Mouse (Mus musculus) MEL (cell line): ENCODE data around the gene Tagap1.
"Not testable (repeated sequence)": the region's sequence is repeated elsewhere in the genome, so short reads cannot be mapped to it uniquely, and the experiment has no call there.

ENCODE experiments used
- CTCF ChIP-seq, 3 experiments: IDR thresholded peaks in 2 of 3; conservative IDR thresholded peaks in 1 of 3; 2 replicates each; pipeline ENCODE4 v1.5.1; 2011 to 2012; ENCODE audit warnings: low read length in 3 of 3, low read depth in 2 of 3, mild to moderate bottlenecking in 2 of 3, improper control_type of control experiment in 1 of 3, inconsistent platforms in 1 of 3, mixed read lengths in 1 of 3, moderate library complexity in 1 of 3; ENCODE audit not compliant: control insufficient read depth in 1 of 3, insufficient read depth in 1 of 3, poor library complexity in 1 of 3, severe bottlenecking in 1 of 3
- HCFC1 ChIP-seq: IDR thresholded peaks from 2 replicates; pipeline ENCODE4 v1.6.1; 2012; ENCODE audit warnings: low read depth, mild to moderate bottlenecking, inconsistent platforms, low read length, improper control_type of control experiment, moderate library complexity
- MAZ ChIP-seq: IDR thresholded peaks from 2 replicates; pipeline ENCODE4 v1.6.1; 2012; ENCODE audit warnings: low read depth, mild to moderate bottlenecking, inconsistent platforms, low read length, improper control_type of control experiment
- MXI1 ChIP-seq: IDR thresholded peaks from 2 replicates; pipeline ENCODE4 v1.6.1; 2011; ENCODE audit warnings: mild to moderate bottlenecking, low read depth, low read length, improper control_type of control experiment
- POLR2A ChIP-seq, 2 experiments: IDR thresholded peaks; 2 replicates each; pipeline ENCODE4 v1.6.1; 2011 to 2012; ENCODE audit warnings: low read length in 2 of 2, mild to moderate bottlenecking in 2 of 2, control low read depth in 1 of 2, improper control_type of control experiment in 1 of 2, low read depth in 1 of 2, moderate library complexity in 1 of 2; ENCODE audit not compliant: control insufficient read depth in 1 of 2, insufficient read depth in 1 of 2, poor library complexity in 1 of 2
- SIN3A ChIP-seq: IDR thresholded peaks from 2 replicates; pipeline ENCODE4 v1.6.1; 2012; ENCODE audit warnings: low read length, improper control_type of control experiment, inconsistent platforms
- TAL1 ChIP-seq: IDR thresholded peaks from 2 replicates; pipeline ENCODE4 v1.6.1; 2012; ENCODE audit warnings: mild to moderate bottlenecking, inconsistent platforms, low read length, moderate library complexity, mixed read lengths
- USF1 ChIP-seq: IDR thresholded peaks from 2 replicates; pipeline ENCODE4 v1.6.1; 2014; ENCODE audit warnings: low read depth, mild to moderate bottlenecking, inconsistent platforms, low read length, improper control_type of control experiment, moderate library complexity
- ZKSCAN1 ChIP-seq: IDR thresholded peaks from 2 replicates; pipeline ENCODE4 v1.6.1; 2012; ENCODE audit warnings: low read depth, mild to moderate bottlenecking, inconsistent platforms, low read length, improper control_type of control experiment, moderate library complexity

DNA sequence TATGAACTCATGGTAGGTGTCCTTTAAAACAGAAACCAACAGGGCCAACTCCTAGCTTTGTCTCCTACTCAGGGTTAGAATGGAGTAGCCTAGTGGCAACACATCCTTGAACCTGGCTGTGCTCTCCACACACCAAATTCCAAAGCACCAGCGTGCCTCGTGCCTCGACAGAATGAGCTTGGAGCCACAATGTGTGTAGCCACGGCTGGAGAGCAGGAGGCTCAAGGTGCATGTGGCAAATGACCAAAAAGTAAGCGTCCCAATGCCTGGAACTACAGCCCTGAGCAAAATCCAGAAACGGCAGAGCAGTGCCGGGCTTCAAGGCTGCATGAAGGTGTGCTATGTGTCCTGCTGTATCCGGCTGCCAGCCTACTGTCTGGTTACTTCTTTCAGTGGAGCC, 10.3 kb upstream of the Tagap1 start:
- not testable (repeated sequence) for TF ChIP-seq HCFC1; POLR2A (IDR thresholded peaks at IDR 0.05; ENCODE audit: control insufficient read depth in 1 of 2, insufficient read depth in 1 of 2, low read depth in 1 of 2, low read length in 2 of 2, poor library complexity in 1 of 2); CTCF (IDR thresholded peaks at IDR 0.05 in 2 of 3, conservative IDR thresholded peaks at IDR 0.05 in 1 of 3; ENCODE audit: control insufficient read depth in 1 of 3, insufficient read depth in 1 of 3, low read depth in 2 of 3, low read length in 3 of 3, poor library complexity in 1 of 3, severe bottlenecking in 1 of 3); SIN3A; USF1; MAZ; TAL1; MXI1; ZKSCAN1
